Mouse (Mus musculus): ENCODE data around the gene Sept5. TPM values are rescaled to one million over a fixed set of nuclear protein-coding genes. Genes with fewer than 3 reads are reported as not detected.

Gene Sept5
- polyA plus RNA-seq, 1 experiment from 2014 or later: 84.4 TPM

DNA sequence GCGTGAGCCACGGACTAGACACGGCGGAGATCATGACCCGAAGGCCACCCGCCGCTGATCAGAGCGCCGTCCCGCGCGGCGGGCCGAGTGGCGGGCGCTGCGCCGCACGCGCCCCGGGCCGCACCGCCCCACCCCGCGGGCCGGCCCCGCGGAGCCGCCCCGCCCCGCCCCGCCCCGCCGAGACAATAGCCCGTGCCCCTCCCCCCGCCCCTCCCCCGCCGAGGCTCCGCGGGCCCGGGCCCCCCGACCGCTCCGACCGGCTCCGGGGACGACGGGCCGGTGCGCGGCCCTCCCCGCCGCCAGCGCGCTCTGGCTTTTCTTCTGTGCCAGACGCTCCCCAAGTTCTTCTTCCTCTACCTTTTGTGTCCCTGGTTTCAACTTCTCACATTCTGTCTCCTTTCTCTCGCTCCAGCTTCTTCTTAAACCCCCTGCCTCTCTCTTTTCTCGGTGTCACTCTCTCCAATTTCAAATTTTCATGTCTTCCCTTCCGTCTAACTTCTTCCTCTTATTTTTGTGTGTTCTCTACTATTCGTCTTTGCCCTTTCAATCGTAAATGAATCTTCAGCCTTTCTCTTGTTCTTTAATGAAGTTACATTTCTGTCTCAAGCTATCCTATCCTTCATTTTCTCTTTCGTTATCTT is 42.7 kb downstream of the Sept5 start:
- under 1% methylated on average over 27 of the region's 62 CpGs for WGBS
- no peaks in the 10 kb centered on the region for H3K36me3 ChIP-seq
- no peaks in the 10 kb centered on the region for H3K9me3 ChIP-seq
- peak overlapping the region; percentile 56 for H3K4me2 ChIP-seq (replicated peaks)
- ATAC-seq (ENCODE audit: low FRiP score, low read depth): no peak
- H3K4me1 ChIP-seq: peaks cover 45% of the 10 kb centered on the region
- H3K27ac ChIP-seq (replicated peaks): no peak overlapping the region
- H3K9ac ChIP-seq (replicated peaks): no peak overlapping the region
- peak overlapping the region; percentile 39 for H3K4me3 ChIP-seq
- H3K27me3 ChIP-seq: peaks cover 99% of the 10 kb centered on the region

DNA sequence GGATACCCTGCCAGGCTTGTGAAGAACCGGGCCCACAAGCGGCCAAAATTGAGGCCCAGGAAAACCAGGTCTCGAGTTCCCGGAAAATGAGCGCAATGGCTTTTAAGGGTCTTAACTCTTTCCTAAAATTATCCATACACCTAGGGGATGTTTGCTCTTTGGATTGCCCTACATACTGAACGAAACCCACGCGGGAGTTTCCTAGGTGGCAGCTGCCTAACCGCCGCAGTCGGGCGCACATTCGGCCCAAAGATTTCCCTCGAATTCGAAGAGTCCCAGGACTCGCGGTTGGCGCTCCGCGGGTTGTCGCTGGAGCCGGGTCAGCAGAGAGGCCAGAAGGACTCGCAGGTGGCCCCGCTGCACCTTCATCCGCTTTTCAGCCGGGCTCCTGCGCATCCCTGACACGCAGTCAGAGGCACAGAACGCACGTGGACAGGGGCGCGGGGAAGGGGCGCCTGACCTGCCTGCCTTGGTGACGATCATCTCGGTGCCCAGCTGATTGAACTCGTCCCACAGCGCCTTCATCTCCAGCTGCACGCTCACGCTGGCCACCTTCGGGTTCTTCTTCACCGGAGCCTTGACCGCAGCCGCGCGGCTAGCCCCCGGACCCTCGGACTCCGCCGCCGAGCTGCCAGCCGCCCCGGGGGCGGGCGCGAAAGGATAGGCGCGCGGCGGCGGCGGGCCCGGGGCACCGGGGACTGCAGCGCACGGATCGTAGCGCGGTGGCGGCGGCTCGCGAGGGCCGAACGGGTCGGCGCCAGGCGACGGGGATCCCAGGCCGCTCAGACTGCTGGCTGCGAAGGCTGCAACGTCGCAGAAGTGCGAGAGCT is 43.5 kb downstream of the Sept5 start:
- WGBS: under 1% methylated on average over 83 of the region's 83 CpGs
- H3K36me3 ChIP-seq: no peaks in the 10 kb centered on the region
- H3K9me3 ChIP-seq: no peaks in the 10 kb centered on the region
- peaks cover 47% of the 10 kb centered on the region for H3K4me1 ChIP-seq
- peak overlapping the region; percentile 39 for H3K4me3 ChIP-seq
- H3K4me2 ChIP-seq (replicated peaks): peak overlapping the region; percentile 56
- H3K9ac ChIP-seq (replicated peaks): no peak overlapping the region; the same call in 1 of the 2 replicates
- peaks cover 99% of the 10 kb centered on the region for H3K27me3 ChIP-seq
- no peak for ATAC-seq (ENCODE audit: low FRiP score, low read depth)
- H3K27ac ChIP-seq (replicated peaks): no peak overlapping the region

- peak overlapping the region; percentile 56; the same call in 1 of the 2 replicates for H3K4me2 ChIP-seq (replicated peaks)
- WGBS: 2% methylated on average over 10 of the region's 10 CpGs
- H3K9me3 ChIP-seq: no peaks in the 10 kb centered on the region
- H3K4me1 ChIP-seq: peaks cover 45% of the 10 kb centered on the region
- peak overlapping the region; percentile 39; the same call in 1 of the 2 replicates for H3K4me3 ChIP-seq
- ATAC-seq (ENCODE audit: low FRiP score, low read depth): no peak
- H3K27me3 ChIP-seq: peaks cover 99% of the 10 kb centered on the region
- no peaks in the 10 kb centered on the region for H3K36me3 ChIP-seq
- H3K27ac ChIP-seq (replicated peaks): no peak overlapping the region
- no peak overlapping the region for H3K9ac ChIP-seq (replicated peaks)
Observed at GRCm38 (mm10) chr16:18585676-18586075, 44.1 kb downstream of the Sept5 start.

DNA sequence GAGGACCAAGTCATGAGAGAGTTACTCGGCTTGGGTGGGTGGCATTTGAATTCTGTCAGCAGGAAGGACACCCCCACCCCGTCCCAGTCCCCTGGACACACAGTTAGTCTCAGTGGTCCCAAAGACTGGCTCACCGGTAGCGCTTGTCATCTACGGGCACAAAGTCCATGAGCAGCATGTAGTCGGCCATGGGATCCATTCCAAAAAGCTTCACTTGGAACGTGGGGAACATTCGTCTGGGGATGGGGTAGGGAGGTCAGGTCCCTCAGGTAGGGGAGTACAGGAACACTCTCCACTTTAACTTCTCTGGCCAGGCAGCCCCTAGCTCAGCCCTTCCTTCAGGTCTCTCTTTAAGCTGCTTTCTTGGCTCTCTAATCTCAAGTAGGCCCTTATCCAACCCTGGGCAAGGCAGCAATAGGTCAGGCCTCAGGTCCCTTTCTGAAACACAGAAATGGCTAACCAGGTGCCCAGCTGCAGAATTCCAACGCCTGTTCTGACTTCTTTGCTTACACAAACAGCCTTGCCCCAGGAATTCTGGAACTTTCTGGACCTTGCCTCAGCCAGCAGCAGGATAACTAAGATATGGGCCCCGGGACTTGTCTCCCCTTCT is 44.7 kb downstream of the Sept5 start:
- Histone ChIP-seq H3K4me2 (replicated peaks) (no peak overlapping the region), H3K9me3 (no peaks in the 10 kb centered on the region), H3K27me3 (peaks cover 99% of the 10 kb centered on the region), H3K4me1 (peaks cover 40% of the 10 kb centered on the region), H3K36me3 (no peaks in the 10 kb centered on the region), H3K4me3 (no peak overlapping the region), H3K27ac (replicated peaks) (no peak overlapping the region), H3K9ac (replicated peaks) (no peak overlapping the region)
- WGBS: 8% methylated on average over 10 of the region's 10 CpGs
- ATAC-seq (ENCODE audit: low FRiP score, low read depth): no peak

GRCm38 (mm10) chr16:18583673-18584357 is 45.9 kb downstream of the Sept5 start:
- 6% methylated on average over 10 of the region's 10 CpGs for WGBS
- Histone ChIP-seq H3K9ac (replicated peaks) (no peak overlapping the region), H3K36me3 (no peaks in the 10 kb centered on the region), H3K4me2 (replicated peaks) (no peak overlapping the region), H3K4me1 (peaks cover 37% of the 10 kb centered on the region), H3K4me3 (no peak overlapping the region), H3K9me3 (no peaks in the 10 kb centered on the region), H3K27me3 (peaks cover 96% of the 10 kb centered on the region), H3K27ac (replicated peaks) (no peak overlapping the region)
- ATAC-seq (ENCODE audit: low FRiP score, low read depth): no peak

DNA sequence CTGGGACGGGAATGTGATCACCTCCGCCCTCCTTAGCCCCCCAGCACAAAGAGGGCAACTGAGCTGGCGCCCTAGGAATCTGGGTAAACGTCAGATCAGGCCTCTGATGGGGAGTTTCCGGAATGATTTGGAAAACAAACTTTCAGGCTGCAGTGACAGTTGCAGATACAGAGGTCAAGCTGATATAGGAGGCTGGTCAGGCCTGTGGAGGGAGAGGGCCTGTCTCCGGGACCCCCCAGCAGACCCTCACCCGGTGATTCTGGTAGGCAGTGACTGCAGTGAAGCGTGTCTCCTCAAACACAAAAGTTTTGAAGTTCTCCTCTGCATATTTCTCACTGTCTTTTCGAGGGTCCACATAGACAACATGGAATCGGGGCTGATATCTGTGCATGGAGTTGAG is 46.6 kb downstream of the Sept5 start:
- peaks cover 32% of the 10 kb centered on the region for H3K4me1 ChIP-seq
- no peaks in the 10 kb centered on the region for H3K9me3 ChIP-seq
- H3K27ac ChIP-seq (replicated peaks): no peak overlapping the region
- H3K4me2 ChIP-seq (replicated peaks): no peak overlapping the region
- H3K27me3 ChIP-seq: peaks cover 96% of the 10 kb centered on the region
- peak overlapping the region; percentile 39; the same call in 1 of the 2 replicates for H3K4me3 ChIP-seq
- no peaks in the 10 kb centered on the region for H3K36me3 ChIP-seq
- 8% methylated on average over 10 of the region's 10 CpGs for WGBS
- ATAC-seq (ENCODE audit: low FRiP score, low read depth): no peak
- no peak overlapping the region for H3K9ac ChIP-seq (replicated peaks)

DNA sequence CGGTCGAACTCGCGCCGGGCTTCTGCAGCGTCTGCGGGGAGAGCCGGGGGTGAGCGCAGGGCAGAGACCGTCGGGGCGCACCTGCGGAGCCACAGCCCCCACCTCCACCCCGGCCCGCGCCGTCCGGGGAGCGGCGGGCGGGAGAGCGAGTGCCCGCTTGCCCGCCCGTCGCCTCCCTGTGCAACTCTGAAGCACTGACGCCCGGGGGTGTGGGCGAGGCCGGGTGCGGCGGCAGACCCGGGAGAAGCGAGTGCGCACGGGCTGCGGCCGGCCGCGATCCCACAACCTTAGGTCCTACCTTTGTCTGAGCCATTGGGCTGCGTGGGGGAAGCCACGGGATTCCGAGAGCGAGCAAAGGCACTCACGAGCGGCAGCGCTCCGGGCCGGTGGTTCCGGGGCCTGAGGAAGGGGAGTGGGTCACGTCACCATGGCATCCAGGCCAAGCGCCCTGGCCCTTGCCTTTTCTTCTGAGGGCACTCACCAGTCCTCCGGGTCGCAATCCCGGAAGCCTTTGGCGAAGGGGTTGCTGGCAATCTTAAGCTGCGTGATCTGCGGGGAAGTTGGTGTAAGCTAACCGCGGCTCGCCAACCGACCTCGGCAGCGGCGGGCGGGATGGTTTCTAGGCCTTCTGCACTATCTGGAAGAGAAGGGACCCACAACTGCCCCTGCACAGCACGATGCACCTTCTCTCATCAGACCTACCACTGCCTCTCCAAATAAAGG is 47.2 kb downstream of the Sept5 start:
- Histone ChIP-seq H3K27me3 (peaks cover 96% of the 10 kb centered on the region), H3K9ac (replicated peaks) (no peak overlapping the region), H3K4me3 (peak overlapping the region; percentile 39), H3K9me3 (no peaks in the 10 kb centered on the region), H3K4me2 (replicated peaks) (peak overlapping the region; percentile 49), H3K36me3 (no peaks in the 10 kb centered on the region), H3K4me1 (peaks cover 26% of the 10 kb centered on the region), H3K27ac (replicated peaks) (no peak overlapping the region)
- under 1% methylated on average over 66 of the region's 67 CpGs for WGBS
- no peak for ATAC-seq (ENCODE audit: low FRiP score, low read depth)

- H3K4me3 ChIP-seq: peak overlapping the region; percentile 39
- no peak overlapping the region for H3K27ac ChIP-seq (replicated peaks)
- peak overlapping the region; percentile 49 for H3K4me2 ChIP-seq (replicated peaks)
- H3K9ac ChIP-seq (replicated peaks): no peak overlapping the region
- H3K9me3 ChIP-seq: no peaks in the 10 kb centered on the region
- under 1% methylated on average over 66 of the region's 66 CpGs for WGBS
- H3K36me3 ChIP-seq: no peaks in the 10 kb centered on the region
- 0 out of 2 replicates have a peak, but pooled peaks have one; percentile 13 for ATAC-seq (ENCODE audit: low FRiP score, low read depth)
- H3K27me3 ChIP-seq: peaks cover 91% of the 10 kb centered on the region
- H3K4me1 ChIP-seq: peaks cover 25% of the 10 kb centered on the region
Observed at GRCm38 (mm10) chr16:18581623-18582205, 48.0 kb downstream of the Sept5 start.

- Histone ChIP-seq H3K4me3 (peak overlapping the region; percentile 39), H3K27me3 (peaks cover 85% of the 10 kb centered on the region), H3K27ac (replicated peaks) (no peak overlapping the region), H3K4me2 (replicated peaks) (peak overlapping the region; percentile 49), H3K36me3 (no peaks in the 10 kb centered on the region), H3K4me1 (peaks cover 19% of the 10 kb centered on the region), H3K9me3 (no peaks in the 10 kb centered on the region), H3K9ac (replicated peaks) (no peak overlapping the region)
- ATAC-seq (ENCODE audit: low FRiP score, low read depth): no peak
- 3% methylated on average over 21 of the region's 21 CpGs for WGBS
Observed at GRCm38 (mm10) chr16:18581050-18581622, 48.6 kb downstream of the Sept5 start.

- peaks cover 14% of the 10 kb centered on the region for H3K4me1 ChIP-seq
- no peaks in the 10 kb centered on the region for H3K36me3 ChIP-seq
- H3K4me3 ChIP-seq: no peak overlapping the region
- no peaks in the 10 kb centered on the region for H3K9me3 ChIP-seq
- peaks cover 78% of the 10 kb centered on the region for H3K27me3 ChIP-seq
- no peak overlapping the region for H3K4me2 ChIP-seq (replicated peaks)
- no peak overlapping the region for H3K9ac ChIP-seq (replicated peaks)
- no peak for ATAC-seq (ENCODE audit: low FRiP score, low read depth)
- H3K27ac ChIP-seq (replicated peaks): no peak overlapping the region
- WGBS: 11% methylated on average over 2 of the region's 2 CpGs
Observed at GRCm38 (mm10) chr16:18580389-18580788, 49.4 kb downstream of the Sept5 start.
